Mouse (Mus musculus) mouse embryonic stem cell (cell line): ENCODE data around the gene Kmt2b.

Experiments
- in situ Hi-C, 2 experiments: fragments of 300-500 bp; cut with MboI; formaldehyde crosslinking; loops; 1 replicate in 1 of 2; 3 replicates in 1 of 2; pipeline ENCODE4 v1.14.3; 2019 to 2020; ENCODE audit warnings: low sequenced_read_pairs in 2 of 2, low pct_unique_long_range_greater_than_20kb in 1 of 2, mixed read lengths in 1 of 2; ENCODE audit not compliant: unreplicated experiment in 1 of 2

The Kmt2b gene

DNA sequence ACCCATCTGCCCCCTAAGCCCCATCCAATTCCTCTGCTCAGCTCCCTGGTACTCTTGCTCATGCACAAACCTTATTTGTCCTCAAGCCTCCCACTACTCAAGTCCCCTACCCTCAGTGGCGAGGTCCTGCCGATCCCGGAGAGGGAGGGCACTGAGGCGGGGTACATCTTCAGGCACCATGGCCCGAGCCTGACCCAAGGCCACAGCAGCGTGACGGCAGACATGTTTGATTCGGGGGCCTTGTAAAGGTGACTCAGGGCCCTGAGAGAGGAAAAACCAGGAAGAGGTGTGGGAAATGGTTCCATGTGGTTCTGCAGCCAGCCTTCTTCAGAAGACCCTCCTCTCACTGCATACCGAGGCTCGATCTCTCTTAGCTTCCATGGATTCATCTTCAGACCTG, 4.2 kb downstream of the Kmt2b start:
- in situ Hi-C loops, result no loop called here

DNA sequence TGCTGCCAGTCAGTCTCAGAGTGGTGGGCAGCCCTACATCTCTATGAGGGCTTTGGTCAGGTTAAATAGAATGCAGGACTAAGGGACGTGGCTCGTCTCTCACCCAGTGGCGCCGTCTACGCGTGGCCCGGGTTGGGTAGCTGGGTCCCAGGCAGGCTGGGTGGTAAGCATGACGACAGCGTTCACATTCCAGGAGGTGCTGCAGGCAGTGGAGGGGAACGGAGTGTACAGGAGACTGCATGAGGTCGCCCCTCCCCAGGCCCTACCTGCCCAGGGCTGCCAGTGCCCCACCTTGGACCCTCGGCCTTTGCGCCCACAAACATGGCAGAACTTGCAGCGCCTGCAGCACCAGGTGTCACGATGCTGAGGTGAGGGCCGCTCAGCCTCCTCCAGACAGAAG, 7.0 kb downstream of the Kmt2b start:
- in situ Hi-C loops, result no loop called here

DNA sequence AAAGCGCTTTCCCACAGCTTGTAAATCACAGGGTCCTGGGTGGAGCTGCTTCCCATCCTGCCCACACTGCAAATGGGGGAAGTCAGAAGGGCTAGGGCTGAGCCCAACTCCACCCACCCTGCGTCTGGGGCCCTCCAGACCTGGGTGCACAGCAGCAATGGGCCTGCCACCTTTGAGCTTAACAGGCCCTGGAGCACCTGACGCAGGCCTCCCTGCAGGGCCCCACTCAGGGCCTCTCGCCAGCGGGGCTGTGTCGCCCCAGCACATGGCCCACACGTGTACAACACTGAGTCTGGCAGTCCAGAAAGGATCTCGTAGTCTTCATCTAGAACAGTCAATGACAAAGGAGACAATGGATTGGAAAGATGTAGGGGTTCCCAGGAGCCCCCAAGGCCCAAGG, 8.6 kb downstream of the Kmt2b start:
- in situ Hi-C loops, result no loop called here

DNA sequence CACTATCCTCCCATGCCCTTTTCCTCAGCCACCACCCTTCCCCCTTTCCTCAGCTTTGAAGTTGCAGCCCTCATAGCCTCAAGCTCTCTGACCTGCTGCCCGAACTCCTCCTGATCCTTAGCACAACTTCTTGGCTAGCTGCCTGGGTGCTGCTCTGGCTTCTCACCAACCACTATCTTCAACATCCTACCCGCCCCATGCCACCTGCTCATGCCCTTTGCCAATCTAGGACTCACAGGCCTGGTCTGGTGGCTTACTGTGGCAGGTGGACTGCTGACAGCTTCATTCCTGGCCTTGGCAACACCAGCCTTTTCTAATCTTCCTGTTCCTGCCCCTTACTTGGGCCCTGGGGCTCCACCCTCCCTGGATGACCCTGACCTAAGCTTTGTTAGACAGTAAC, 15.6 kb downstream of the Kmt2b start:
- in situ Hi-C loops, result no loop called here

DNA sequence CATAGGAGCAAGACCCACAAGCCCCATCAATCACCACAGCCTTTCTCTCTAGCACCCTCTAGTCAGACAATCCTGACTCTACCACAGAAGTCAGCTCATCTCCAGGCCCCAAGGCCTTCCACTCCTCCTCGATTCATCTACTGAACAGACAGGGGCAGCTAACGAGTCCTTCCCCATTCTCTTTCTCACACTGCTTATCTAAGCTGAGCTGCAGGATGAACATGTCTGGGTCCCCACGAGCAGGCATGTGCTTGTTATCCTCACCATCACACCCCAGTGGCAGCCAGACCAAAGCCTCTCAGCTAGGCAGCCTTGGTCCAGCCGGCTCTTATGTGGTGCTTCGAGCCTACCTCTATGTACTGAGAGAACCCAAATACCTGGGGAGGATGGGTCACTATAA, 16.1 kb downstream of the Kmt2b start:
- in situ Hi-C loops, result no loop called here

DNA sequence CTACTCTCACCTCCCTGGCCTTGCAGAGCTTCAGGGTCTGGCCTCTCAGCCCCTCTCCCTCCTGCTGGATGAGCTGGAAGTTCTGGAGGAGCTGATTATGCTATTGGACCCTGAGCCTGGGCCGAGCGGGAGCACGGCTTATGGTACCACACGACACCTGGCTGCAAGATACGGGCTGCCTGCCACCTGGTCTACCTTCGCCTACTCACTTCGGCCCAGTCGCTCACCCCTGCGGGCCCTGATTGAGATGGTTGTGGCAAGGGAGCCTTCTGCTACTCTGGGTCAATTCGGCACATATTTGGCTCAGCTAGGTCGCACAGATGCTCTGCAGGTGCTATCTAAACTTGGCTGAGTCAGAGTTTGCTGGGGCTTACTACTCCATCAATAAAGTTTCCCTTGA, 21.0 kb downstream of the Kmt2b start:
- in situ Hi-C loops, result no loop called here

DNA sequence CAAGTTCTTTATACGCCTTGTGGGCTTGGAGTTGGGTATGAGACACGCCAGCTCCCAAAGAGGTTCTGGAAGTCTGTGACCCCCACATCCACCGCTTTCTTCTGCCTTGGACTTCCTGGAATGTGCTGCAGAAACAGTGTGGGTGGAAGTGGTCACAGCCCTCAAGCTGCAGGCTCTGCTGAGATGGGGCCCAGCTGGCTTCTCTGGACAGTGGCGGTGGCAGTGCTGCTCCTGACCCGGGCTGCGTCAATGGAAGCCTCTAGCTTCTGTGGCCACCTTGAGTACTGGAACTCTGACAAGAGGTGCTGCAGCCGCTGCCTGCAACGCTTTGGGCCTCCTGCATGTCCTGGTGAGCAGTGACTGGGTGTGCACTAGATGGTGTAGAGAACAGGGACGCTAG, 22.5 kb downstream of the Kmt2b start:
- in situ Hi-C loops, result no loop called here

DNA sequence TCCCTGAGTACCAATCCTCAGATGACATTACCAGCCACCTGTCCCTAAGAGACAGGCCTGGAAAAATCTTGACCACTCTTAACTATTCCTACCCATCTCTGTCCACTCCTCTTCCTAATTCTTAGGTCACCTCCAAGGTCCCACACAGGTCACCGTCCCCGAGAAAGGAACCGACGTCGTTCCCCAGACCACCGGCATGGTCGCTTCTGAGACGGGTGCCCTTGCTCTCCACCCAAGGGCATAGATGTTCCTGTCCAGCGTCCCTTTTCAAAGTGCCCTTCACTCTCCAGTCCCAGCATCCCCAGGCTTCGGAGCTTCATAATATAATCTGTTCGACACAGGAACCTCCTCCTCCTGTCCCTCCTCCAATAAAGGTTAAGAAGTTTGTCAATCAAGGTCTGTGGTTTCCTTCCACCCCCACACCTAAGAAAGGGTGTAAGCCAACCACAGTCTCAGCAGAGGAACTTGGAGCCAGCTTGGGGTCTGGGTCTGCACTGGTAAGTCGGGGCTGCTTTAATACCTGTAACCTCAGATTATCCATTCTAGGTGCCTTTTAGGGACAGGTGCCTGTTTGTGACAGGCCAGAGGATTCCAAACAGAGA, 23.5 kb downstream of the Kmt2b start, which contains the start of gene Igflr1:
Gene Igflr1, plus strand, starts transcription at position 458 of the 602 bp plus-strand sequence.
- in situ Hi-C loops, result no loop called here

DNA sequence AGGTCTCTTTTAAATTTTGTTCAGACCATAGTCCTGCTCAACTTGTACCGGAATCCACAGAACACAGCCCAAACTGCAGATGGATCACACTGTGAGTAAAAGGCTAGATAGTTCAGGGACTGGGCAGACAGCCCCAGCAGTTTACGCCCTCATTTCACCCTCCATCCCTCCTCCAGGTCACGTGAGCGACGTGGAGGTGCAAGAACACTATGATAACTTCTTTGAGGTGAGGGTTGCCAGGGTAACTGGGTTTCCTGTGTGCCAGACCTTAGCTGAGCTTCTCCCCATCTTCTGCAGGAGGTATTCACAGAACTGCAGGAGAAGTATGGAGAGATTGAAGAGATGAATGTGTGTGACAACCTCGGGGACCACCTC, 24.6 kb downstream of the Kmt2b start:
- in situ Hi-C loops, result no loop called here

DNA sequence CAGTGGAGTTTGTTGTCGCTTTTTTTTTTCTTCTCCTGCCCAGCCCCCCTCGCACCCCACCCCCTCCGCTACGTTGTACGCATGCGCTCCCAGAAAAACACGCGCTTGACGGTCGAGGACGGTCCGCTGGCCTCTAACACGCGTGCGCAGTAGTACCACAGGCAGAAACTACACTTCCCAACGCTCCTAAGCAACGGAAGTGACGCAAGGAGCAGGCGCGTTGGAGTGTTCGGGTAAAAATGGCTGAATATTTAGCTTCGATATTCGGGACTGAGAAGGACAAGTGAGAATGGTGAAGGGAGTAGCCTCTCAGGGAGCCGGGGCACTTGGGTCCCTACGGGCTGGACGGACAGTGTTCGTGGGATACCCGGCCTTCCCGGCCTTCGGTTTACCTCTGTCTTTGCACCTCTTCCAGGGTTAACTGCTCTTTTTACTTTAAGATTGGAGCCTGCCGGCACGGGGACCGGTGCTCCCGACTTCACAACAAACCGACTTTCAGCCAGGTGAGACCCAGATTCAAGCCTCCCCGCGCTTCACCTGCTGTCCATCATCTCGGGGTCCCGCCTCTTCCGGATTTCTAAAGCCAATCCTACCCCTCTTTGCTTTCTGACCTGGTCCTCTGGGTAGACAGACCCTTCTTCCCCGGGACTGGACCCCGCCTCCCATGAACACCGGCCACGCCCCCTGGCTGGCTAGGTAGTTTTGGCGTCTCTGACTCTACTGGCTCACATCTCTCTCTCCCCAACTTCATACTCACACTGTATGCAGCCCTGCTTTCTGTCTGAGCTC, 25.2 kb downstream of the Kmt2b start, which contains the start of the genes U2af1l4, Gm49396 and Psenen:
Gene U2af1l4, plus strand, starts transcription at position 185 of the 789 bp plus-strand sequence.
Gene Gm49396, plus strand, starts transcription at position 228 of the 789 bp plus-strand sequence.
Gene Psenen, minus strand, starts transcription at position 511 of the 789 bp plus-strand sequence.
- in situ Hi-C loops, result no loop called here

DNA sequence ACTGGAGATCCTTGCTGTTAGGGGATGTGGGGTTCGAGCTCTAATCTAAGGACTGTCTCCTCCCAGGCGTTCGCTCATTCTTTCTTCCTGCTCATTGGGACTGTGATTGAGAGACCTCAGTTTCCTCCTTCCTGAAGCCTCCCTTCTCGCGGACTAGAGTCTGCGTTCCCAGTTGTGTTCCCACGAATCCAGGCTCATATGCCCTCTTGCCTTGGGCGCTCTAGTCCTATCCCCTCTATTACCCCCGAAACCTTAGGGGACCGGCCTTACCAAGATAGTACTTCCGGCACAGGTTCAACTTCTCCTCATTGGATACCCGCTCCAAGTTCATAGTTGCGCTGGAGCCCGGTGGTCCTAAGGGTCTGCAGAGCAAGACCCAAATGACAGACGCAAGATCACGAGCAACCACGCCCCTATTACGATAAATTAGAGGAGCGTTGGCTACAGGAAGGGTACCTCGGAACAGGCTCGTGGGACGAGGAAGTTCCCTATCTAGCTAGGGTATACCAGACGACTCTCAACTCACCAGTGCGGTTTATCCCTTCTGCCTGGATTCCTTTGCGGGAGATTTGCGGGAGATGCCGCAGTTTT, 25.9 kb downstream of the Kmt2b start:
- in situ Hi-C loops, result no loop called here

DNA sequence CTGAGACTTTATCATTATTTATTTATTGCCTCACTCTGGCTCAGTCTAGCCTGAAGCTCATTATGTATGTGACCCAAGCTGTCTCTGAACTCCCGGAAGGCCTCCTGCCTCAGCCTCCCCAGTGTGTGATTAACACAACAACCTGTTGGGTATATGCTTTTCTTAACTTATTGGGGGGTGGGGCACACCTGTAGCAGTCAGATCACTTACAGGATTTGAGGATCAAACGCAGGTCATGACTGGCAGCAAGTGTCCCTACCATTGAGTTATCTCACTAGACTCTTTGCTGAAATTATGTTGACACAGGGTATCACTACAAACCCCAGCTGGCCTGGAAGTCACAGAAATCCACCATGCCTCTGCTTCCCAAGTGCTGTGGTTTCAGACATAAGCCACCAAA, 28.2 kb downstream of the Kmt2b start:
- in situ Hi-C loops, result no loop called here

DNA sequence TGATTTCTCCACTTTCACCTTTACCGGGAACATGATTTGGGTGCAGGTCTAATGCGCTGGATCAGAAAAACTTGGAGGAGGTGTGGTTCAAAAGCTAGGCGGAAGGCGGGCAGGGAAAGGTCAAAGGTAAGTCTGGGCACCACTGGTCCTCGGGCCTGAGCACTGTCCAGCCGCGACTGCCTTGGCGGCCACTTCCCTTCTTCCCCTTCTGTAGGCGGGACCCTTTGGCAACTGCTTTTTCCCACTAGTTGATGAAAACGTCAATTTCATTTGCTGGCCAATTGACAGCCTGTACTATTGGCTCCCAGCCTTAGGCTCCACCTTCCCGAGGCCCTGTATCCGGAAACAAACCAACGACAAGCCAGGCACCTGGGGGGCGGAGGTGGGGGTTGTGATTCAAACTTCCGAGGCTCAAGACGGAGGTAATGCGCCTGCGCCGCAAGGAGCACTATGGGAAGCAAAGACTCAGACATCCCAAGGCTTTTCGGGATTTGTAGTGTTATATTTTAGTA, 29.0 kb downstream of the Kmt2b start, which contains the start of gene Lin37:
Gene Lin37, minus strand, starts transcription at position 396 of the 512 bp plus-strand sequence.
- in situ Hi-C loops, result no loop called here

DNA sequence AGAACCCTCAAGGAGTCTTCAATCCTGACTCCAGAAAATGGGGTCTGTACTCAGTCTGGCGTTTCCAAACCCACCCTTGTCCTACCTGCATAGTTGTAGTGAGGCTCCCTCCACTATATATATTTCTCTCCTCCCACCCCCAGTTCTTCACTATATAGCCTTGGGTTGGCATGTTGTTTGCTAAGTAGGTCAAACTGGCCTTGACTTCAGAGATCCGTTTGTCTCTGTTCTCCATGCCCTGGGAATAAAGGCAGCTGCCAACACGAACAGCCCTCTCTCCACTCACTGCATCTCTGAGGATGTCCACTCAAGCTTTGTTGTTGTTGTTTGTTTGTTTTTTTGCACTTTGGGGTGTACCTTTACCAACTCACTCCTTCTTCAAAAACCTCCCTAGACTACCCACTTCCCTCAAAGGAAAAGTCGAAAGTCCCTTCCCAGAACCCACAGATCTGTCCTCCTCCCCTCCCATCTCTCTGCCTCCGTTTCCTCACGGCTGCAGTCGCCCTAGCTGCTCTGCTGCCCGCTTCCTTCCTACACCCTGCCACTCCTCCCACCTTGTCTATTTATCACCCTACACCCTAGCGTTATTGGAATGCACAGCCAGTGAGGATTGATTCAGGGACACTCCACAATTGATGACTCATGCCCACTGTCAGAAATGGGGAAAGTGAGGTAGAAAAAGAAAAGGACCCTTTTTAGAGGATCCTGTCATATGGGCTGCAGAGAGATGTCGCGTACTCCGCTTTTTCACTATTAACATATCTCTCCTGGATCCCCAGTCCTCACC, 29.7 kb downstream of the Kmt2b start:
- in situ Hi-C loops, result no loop called here

DNA sequence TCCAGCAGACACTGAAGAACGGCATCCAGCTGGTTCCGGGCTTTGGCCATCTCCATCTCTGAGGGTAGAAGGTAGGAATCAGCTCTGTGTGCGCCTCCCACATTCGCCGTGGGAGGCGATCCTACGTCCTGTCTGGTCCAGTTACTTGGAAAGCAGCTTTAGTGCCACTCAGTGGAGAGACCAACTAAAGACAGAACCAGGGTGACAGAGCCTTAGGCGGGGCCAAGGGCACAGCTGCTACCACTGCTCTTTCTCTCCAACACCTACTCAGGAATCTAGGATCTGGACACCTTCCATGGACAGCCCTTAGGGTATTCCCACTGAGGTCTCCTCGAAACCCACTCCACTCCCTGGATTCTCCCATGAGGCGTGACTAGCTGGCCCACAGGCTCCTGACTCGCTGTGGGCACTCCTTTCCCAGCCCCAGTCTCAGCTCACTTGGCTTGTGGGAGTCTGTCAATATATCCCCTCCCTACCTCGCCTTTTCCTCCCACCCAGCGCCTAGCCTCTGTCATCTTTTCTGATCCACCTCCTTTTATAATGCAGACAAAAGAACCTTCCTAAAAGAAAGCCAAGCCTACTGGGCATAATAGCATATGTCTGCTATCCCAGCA, 30.5 kb downstream of the Kmt2b start:
- in situ Hi-C loops, result no loop called here

DNA sequence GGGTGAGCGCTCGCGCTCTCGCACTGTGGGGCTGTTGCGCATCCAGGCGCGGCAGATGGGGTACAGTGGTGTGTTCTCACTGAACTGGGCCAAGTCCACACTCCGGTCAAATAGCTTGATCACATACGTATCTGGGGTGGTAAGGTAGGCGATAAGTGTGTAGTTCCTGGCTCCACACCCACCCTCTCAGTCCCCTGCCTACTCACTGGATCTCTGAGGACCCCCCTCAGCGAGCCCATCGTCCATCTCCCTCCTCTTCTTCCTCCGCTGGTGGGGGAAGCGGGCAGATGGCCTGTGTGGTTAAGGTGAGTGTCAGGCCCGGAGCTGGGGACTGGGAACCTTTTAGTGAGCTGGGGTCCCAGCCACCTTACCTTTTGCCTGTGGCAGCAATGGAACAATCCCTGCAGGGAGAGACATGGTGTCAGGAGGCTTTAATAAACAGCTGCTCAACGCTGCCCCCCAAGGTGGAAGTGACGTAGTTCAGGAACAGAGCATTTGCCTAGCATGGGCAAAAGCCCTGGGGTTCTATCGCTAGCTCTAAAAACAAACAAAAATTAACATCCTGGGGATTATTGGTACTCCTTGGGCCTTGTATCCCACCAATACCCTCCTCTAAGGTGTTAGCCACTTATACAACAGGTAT, 31.5 kb downstream of the Kmt2b start:
- in situ Hi-C loops, result no loop called here

DNA sequence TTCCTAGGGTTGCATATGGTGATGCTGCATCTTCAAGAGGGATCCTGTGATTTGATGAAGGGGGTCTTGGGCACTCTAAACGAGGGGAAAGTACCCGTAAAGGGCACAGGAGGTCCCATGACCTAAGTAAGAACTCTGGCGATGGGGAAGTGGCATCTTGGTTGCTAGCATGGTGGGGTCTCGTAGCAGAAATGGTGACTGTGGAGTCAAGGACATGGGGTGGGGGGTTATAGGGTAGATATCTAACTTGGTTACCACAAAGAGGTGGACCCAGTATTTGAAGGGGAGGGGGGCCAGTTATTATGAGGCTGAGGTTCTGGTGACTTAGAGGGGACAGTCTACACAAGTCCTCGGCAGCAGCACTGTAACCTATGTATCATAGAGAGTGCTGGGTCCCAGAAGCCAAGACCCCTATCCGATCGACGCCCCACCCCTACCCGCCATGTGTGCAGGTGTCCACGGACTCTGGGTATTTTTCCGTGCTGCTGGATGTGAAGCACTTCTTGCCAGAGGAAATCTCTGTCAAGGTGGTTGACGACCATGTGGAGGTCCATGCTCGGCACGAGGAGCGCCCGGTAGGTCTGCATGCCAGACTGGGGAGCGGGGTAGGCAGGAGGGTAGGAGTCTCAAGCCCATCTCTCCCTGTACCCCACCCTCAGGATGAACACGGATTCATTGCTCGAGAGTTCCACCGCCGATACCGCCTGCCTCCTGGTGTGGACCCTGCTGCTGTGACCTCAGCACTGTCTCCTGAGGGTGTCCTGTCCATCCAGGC, 34.5 kb downstream of the Kmt2b start:
- in situ Hi-C loops, result no loop called here
